Mouse (Mus musculus) thymus, postnatal 4 days (tissue): ENCODE measurements at regions not wholly inside any gene's neighbourhood (a gene's known extent, or its start where the extent isn't known, plus 50 kb on each side); places are given as distances from the start of the nearest gene placed in this dataset.

Source experiments
- DNase-seq: peaks from one replicate; pipeline ENCODE4 v3.0.0; 2021

DNA sequence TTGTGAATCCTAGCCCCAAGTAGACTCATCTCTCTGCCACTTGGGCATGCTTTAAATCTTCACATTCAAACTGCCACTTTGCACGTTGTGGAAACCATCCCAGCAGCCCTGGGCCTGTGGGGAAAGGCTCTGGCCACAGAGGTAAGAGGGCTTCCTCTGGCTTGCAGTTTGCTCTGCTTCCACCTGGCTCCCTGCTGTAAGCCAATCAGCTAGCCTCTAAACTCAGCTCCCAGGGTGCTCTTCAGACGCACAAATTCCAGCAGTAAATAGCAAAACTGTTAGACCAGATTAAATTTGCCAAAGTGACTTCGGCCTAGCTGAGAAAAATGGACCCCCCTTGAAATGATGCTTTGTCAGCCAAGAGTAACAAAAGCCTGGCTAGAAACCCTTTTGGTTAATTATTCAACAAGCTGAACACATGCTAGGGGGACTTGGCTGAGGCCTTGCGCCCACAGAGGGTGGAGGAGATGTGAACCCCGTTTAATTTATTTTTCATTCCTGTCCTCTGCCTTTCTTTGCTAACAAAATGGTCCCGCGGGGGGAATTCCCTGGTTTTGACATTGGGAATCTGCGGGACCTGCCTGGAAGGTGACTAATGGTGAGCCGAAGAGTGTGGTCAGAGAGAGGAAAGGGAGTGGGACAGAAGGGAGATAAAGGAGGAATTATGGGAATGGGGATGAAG, 84.1 kb upstream of the Cops8 start:
- DNase-seq, result no peak

- no peak for DNase-seq
Observed at GRCm38 (mm10) chr1:90519284-90520275, 83.2 kb upstream of the Cops8 start.

GRCm38 (mm10) chr1:90522294-90522693, 80.5 kb upstream of the Cops8 start:
- no peak for DNase-seq

- no peak for DNase-seq
Observed at GRCm38 (mm10) chr1:90524641-90525220, 78.0 kb upstream of the Cops8 start.

- no peak for DNase-seq
Observed at GRCm38 (mm10) chr1:90526311-90526710, 76.5 kb upstream of the Cops8 start.

DNA sequence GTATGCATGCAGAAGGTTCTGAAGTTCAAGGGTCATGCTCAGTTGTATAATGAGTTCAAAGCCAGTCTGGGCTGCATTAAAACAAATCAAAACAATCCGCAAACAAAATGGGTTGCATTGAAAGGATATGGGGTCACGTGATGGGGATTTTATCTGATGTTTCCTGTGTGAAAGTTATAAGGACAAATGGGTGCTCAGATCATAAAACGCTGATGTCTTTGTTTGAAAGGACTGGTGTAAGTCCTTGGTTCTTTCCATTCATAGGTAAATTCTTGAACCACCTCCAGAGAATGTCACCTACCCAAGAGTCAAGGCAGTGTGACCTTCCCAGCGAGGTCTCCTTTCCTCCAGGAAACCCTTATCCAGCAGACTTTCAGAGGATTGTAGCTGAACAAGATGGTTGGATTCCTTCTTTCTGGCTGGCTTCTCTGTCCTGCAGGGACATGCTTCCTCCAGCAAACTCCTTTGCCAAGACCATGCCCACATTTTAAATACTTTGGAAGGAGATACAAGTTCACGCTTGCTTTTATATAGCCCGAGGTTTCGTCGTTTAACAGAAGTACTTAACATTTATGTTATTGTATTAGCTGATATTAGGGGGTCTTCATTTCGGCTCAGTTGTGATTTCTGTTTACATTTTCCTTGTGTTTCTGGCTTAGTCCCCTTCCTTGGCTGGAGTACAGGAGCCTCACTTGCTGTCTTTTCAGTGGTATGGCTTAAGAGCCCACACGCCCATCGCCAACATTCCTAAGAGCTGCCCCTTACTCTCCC, 74.6 kb upstream of the Cops8 start:
- DNase-seq, result no peak

- no peak for DNase-seq
Observed at GRCm38 (mm10) chr1:90533481-90533880, 69.3 kb upstream of the Cops8 start.

DNA sequence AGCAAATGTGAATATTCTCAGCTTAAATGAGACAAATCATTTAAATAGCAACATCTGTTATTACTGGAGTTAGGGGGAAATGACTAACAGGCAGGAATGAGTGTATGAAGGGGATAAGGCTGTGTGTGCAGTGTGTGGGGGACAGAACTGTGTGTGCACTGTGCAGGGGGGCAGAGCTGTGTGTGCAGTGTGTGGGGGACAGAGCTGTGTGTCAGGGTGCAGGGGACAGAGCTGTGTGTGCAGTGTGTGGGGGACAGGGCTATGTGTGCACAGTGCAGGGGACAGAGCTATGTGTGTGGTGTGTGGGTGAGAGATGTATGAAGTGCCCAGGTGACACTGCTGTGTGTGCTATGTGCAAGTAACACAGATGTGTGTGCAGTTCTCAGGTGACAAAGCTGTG, 66.7 kb upstream of the Cops8 start:
- no peak for DNase-seq

GRCm38 (mm10) chr1:90543801-90544795, 58.7 kb upstream of the Cops8 start:
- no peak for DNase-seq

GRCm38 (mm10) chr1:90544821-90545536, 57.8 kb upstream of the Cops8 start:
- no peak for DNase-seq

DNA sequence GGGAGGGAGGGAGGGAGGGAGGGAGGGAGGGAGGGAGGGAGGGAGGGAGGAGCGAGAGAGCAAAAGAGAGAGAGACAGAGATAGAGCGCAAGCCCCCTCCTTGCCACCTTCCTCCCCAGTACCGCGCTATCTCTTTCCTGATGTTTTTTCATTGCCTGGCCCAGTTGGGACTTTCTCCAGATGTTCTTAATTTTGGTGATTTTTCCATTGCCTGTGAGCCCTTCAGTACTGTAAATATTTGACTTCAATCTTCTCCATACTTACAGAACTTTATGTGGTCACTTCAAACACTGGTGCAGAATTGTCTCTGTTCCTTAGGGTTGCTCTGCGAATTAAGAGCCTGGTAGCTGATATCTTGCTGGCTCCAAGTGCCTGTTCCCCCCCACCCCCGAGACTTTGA, 50.1 kb upstream of the Cops8 start:
- no peak for DNase-seq
